Mouse (Mus musculus) hindbrain, postnatal 0 days (tissue): ENCODE measurements at regions not wholly inside any gene's neighbourhood (a gene's known extent, or its start where the extent isn't known, plus 50 kb on each side); places are given as distances from the start of the nearest gene placed in this dataset.
A peak's percentile ranks its signal among the peaks of the same experiment; 100 is the strongest.

Experiments used
- ATAC-seq: fragments of 200-750 bp; cut with Nextera tagmentation; 2 replicates; pipeline ENCODE4 v1.8.0; 2017; ENCODE audit warnings: mild to moderate bottlenecking, moderate TSS enrichment, moderate library complexity
- DNase-seq: peaks from one replicate; pipeline ENCODE4 v3.0.0-alpha.2; 2015; ENCODE audit warnings: low spot score
- H3K27ac ChIP-seq: fragments of 300-500 bp; sonication (generic); 2 replicates; pipeline ENCODE4 v1.5.1; 2014; ENCODE audit warnings: mild to moderate bottlenecking
- H3K27me3 ChIP-seq: fragments of 300-500 bp; sonication (generic); 2 replicates; pipeline ENCODE4 v1.6.1; 2014; ENCODE audit warnings: low read length, mixed read lengths; ENCODE audit not compliant: insufficient read depth
- H3K36me3 ChIP-seq: fragments of 300-500 bp; sonication (generic); 2 replicates; pipeline ENCODE4 v1.6.1; 2014; ENCODE audit warnings: low read length, mixed read lengths; ENCODE audit not compliant: insufficient read depth
- H3K4me1 ChIP-seq: fragments of 300-500 bp; sonication (generic); 2 replicates; pipeline ENCODE4 v1.6.1; 2014; ENCODE audit warnings: antibody characterized with exemption, low read length, mixed read lengths; ENCODE audit not compliant: insufficient read depth
- H3K4me2 ChIP-seq: fragments of 300-500 bp; sonication (generic); 2 replicates; pipeline ENCODE4 v1.6.1; 2014; ENCODE audit warnings: low read depth, mild to moderate bottlenecking, low read length, moderate library complexity, mixed read lengths
- H3K4me3 ChIP-seq: fragments of 300-500 bp; sonication (generic); 2 replicates; pipeline ENCODE4 v1.5.1; 2014; ENCODE audit warnings: low read length
- H3K9ac ChIP-seq: fragments of 300-500 bp; sonication (generic); replicated peaks from 2 replicates; pipeline ENCODE4 v1.6.1; 2014; ENCODE audit warnings: mild to moderate bottlenecking, low read length, moderate library complexity, mixed read lengths
- H3K9me3 ChIP-seq: fragments of 300-500 bp; sonication (generic); 2 replicates; pipeline ENCODE4 v1.6.1; 2016; ENCODE audit warnings: low read length, mixed read lengths
- CTCF ChIP-seq: IDR thresholded peaks from 2 replicates; pipeline ENCODE4 v1.5.1; 2016; ENCODE audit warnings: antibody characterized with exemption, control low read depth, low read depth
- WGBS: fragments of 180-500 bp; shearing (Covaris S2); extraction: QIAGEN DNeasy Blood & Tissue Kit; methylation state at CpG from one replicate; pipeline ENCODE4 v1.1.7; 2014; 5-methylcytosine and 5-hydroxymethylcytosine counted together

DNA sequence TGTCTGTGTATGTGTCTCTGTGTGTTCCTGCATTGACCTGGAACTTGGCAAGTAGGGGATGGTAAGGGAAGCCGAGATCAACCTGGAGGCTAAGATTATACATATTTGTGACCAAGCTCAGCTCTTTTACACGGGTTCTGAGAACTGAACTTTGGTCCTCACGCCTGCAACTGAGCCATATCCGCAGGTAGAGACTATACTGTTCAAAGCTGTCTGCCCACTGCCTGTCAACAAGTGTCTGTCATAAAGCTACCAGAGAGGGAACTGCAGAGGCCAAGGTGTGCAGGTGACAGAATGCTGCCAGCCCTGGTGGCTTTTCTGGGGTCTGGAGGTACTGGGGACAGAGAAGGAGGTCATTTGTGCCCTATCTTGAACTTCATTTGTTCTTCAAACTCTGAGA, 218.3 kb upstream of the Prox1 start:
- H3K4me1 ChIP-seq: no peaks in the 10 kb centered on the region
- no peak overlapping the region for H3K4me3 ChIP-seq
- DNase-seq (no peak), ATAC-seq (no peak)
- no peak overlapping the region for H3K4me2 ChIP-seq
- H3K27ac ChIP-seq: no peak overlapping the region
- no peaks in the 10 kb centered on the region for H3K36me3 ChIP-seq
- no peak overlapping the region for H3K9ac ChIP-seq
- no peak for TF ChIP-seq CTCF
- H3K9me3 ChIP-seq: no peaks in the 10 kb centered on the region
- no peaks in the 10 kb centered on the region for H3K27me3 ChIP-seq
- WGBS: 90% methylated on average over 4 of the region's 4 CpGs

- no peak overlapping the region for H3K4me2 ChIP-seq
- 0 out of 2 replicates have a peak, but pooled peaks cover 4% of the 10 kb centered on the region for H3K4me1 ChIP-seq
- no peak overlapping the region for H3K9ac ChIP-seq
- H3K36me3 ChIP-seq: no peaks in the 10 kb centered on the region
- H3K27me3 ChIP-seq: no peaks in the 10 kb centered on the region
- 29% methylated on average over 12 of the region's 12 CpGs for WGBS
- ATAC-seq (no peak), DNase-seq (no peak)
- no peak for TF ChIP-seq CTCF
- H3K9me3 ChIP-seq: no peaks in the 10 kb centered on the region
- H3K4me3 ChIP-seq: no peak overlapping the region
- no peak overlapping the region for H3K27ac ChIP-seq
Observed at GRCm38 (mm10) chr1:190384555-190384954, 214.0 kb upstream of the Prox1 start.

- no peak for TF ChIP-seq CTCF
- ATAC-seq: no peak
- Histone ChIP-seq H3K4me1 (0 out of 2 replicates have a peak, but pooled peaks cover 4% of the 10 kb centered on the region), H3K27me3 (no peaks in the 10 kb centered on the region), H3K4me2 (no peak overlapping the region), H3K9me3 (no peaks in the 10 kb centered on the region), H3K36me3 (no peaks in the 10 kb centered on the region), H3K9ac (no peak overlapping the region), H3K27ac (no peak overlapping the region), H3K4me3 (no peak overlapping the region)
- no peak for DNase-seq
- WGBS: 79% methylated on average over 10 of the region's 10 CpGs
Observed at GRCm38 (mm10) chr1:190383256-190383838, 212.8 kb upstream of the Prox1 start.

- H3K4me1 ChIP-seq: 0 out of 2 replicates have a peak, but pooled peaks cover 7% of the 10 kb centered on the region
- ATAC-seq (no peak), DNase-seq (no peak)
- no peak for TF ChIP-seq CTCF
- 45% methylated on average over 10 of the region's 10 CpGs for WGBS
- H3K4me2 ChIP-seq: no peak overlapping the region
- no peak overlapping the region for H3K4me3 ChIP-seq
- H3K27me3 ChIP-seq: no peaks in the 10 kb centered on the region
- H3K36me3 ChIP-seq: no peaks in the 10 kb centered on the region
- H3K27ac ChIP-seq: no peak overlapping the region
- no peaks in the 10 kb centered on the region for H3K9me3 ChIP-seq
- H3K9ac ChIP-seq: no peak overlapping the region
Observed at GRCm38 (mm10) chr1:190380151-190380550, 209.6 kb upstream of the Prox1 start.

- ATAC-seq (no peak), DNase-seq (peak; percentile 30)
- Histone ChIP-seq H3K4me3 (no peak overlapping the region), H3K27me3 (peaks cover 3% of the 10 kb centered on the region; the same call in 1 of the 2 replicates), H3K9me3 (no peaks in the 10 kb centered on the region), H3K9ac (no peak overlapping the region), H3K36me3 (no peaks in the 10 kb centered on the region), H3K4me1 (0 out of 2 replicates have a peak, but pooled peaks cover 6% of the 10 kb centered on the region), H3K27ac (no peak overlapping the region), H3K4me2 (peak overlapping the region; percentile 19; the same call in 1 of the 2 replicates)
- WGBS: 20% methylated on average over 22 of the region's 22 CpGs
- no peak for TF ChIP-seq CTCF
Observed at GRCm38 (mm10) chr1:190375160-190375880, 204.8 kb upstream of the Prox1 start.

DNA sequence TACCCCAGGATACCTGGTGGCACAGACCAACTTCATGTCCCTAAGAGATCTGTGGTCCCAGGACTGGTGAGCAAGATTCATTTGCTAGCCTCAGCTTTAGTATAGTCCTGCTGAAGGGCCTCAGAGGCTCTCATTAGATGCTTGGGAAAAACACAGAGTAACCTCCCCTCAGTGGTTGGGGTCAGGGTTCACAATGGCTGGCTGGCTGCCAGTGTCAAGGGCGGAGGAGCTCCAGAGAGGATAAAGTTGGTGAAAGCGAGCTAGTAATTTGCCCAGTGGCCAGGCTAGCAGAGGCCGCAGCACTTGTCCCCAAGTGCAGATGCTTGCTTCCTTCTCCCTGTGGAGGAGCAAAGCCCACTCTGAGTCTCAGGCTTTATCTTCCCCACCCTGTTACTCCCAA, 203.8 kb upstream of the Prox1 start:
- 56% methylated on average over 3 of the region's 3 CpGs for WGBS
- TF ChIP-seq CTCF: no peak

GRCm38 (mm10) chr1:190366631-190367030, 196.1 kb upstream of the Prox1 start:
- H3K4me2 ChIP-seq: no peak overlapping the region
- TF ChIP-seq CTCF: no peak
- DNase-seq: no peak
- H3K4me3 ChIP-seq: no peak overlapping the region
- H3K36me3 ChIP-seq: no peaks in the 10 kb centered on the region
- H3K27ac ChIP-seq: no peak overlapping the region
- H3K9ac ChIP-seq: no peak overlapping the region
- no peak for ATAC-seq
- 69% methylated on average over 8 of the region's 8 CpGs for WGBS
- H3K9me3 ChIP-seq: no peaks in the 10 kb centered on the region
- no peaks in the 10 kb centered on the region for H3K4me1 ChIP-seq
- peaks cover 3% of the 10 kb centered on the region; the same call in 1 of the 2 replicates for H3K27me3 ChIP-seq

More for the DNA sequence above, 203.8 kb upstream of the Prox1 start:
- DNase-seq: no peak
- Histone ChIP-seq H3K27ac (no peak overlapping the region), H3K9me3 (no peaks in the 10 kb centered on the region), H3K4me3 (no peak overlapping the region), H3K9ac (no peak overlapping the region), H3K36me3 (no peaks in the 10 kb centered on the region), H3K4me1 (0 out of 2 replicates have a peak, but pooled peaks cover 3% of the 10 kb centered on the region), H3K4me2 (no peak overlapping the region), H3K27me3 (peaks cover 3% of the 10 kb centered on the region; the same call in 1 of the 2 replicates)
- ATAC-seq: no peak
